22 mouse cellular contexts compared by ENCODE assay signal in the genomic region with DNA sequence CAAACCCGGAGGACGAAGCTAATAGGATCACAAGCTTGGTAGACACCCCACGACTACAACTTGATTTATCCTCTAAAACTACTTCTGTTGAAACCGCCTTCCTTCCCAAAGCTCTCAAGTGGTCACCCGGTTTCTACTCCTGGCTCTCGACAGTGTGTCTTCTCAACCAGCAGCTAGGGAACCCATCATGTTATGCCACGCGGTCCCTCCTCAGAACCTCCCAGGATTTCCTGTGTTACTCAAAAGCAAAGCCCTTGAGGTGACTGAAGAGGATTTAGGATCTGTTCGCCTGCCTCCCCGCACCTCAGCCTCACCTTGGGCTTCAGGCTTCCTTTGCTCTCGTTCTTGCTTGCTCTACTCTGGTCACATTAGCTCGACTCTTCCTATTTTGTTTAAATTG. TPM values are rescaled to one million over a fixed set of nuclear protein-coding genes. Genes with fewer than 3 reads are reported as not detected.
DNase-seq lines count a peak whose midpoint lies in the region; ATAC-seq lines count a peak whose summit lies in the region.
"Had no signal": no experiment of that assay in that cellular context is flagged by ENCODE, and none has a peak within 500 bp of the region (broad histone marks: within the 10 kb centered on the region; RNA-seq: fewer than 3 reads in every experiment).

No protein-coding gene starts in this region.

- no peaks in the 10 kb centered on the region for H3K27me3 ChIP-seq in heart, embryonic 10.5 days (ENCODE audit: insufficient read depth, poor library complexity, severe bottlenecking)
- H3K27me3 ChIP-seq: embryonic facial prominence, embryonic 12.5 days; forebrain, embryonic 13.5 days; Patski had no signal

- H3K36me3 ChIP-seq in heart, embryonic 10.5 days, result no peaks in the 10 kb centered on the region
- H3K36me3 ChIP-seq: embryonic facial prominence, embryonic 10.5 days; embryonic facial prominence, embryonic 12.5 days had no signal

- peak; percentile 67 for ATAC-seq in granulocyte monocyte progenitor cell, adult 5-6 weeks (replicated peaks; ENCODE audit: poor library complexity, severe bottlenecking)
- peak; percentile 60 for ATAC-seq in megakaryocyte progenitor cell, adult 5-6 weeks (replicated peaks; ENCODE audit: poor library complexity)
- ATAC-seq: activated CD4-positive, CD25-positive, alpha-beta regulatory T cell, adult 4 months; forebrain, embryonic 13.5 days; forebrain, embryonic 16.5 days; Patski had no signal

- peak; percentile 57 for DNase-seq in heart, adult 11 months
- DNase-seq in heart, embryonic 10.5 days (ENCODE audit: low spot score), result no peak
- no peak for DNase-seq in adrenal gland, adult 8-10 months
- DNase-seq in Muller cell, postnatal 12 days (ENCODE audit: inconsistent ontology term), result no peak
- DNase-seq: adrenal gland, postnatal 10 days; adrenal gland, postnatal 25 days; cerebellum, adult 11 months; cerebellum, adult 18-20 months; cerebellum, adult 8-10 months; cerebellum, adult 9-11 months; cerebellum, postnatal 14 days; cerebellum, postnatal 36 days had no signal

- H3K27ac ChIP-seq in heart, embryonic 10.5 days, result no peak overlapping the region
- H3K27ac ChIP-seq: embryonic facial prominence, embryonic 10.5 days; embryonic facial prominence, embryonic 12.5 days; forebrain, embryonic 13.5 days had no signal

- no peaks in the 10 kb centered on the region for H3K9me3 ChIP-seq in heart, embryonic 10.5 days
- H3K9me3 ChIP-seq: embryonic facial prominence, embryonic 10.5 days; embryonic facial prominence, embryonic 12.5 days; forebrain, embryonic 13.5 days had no signal

- no peaks in the 10 kb centered on the region for H3K4me1 ChIP-seq in heart, embryonic 10.5 days
- H3K4me1 ChIP-seq: embryonic facial prominence, embryonic 10.5 days; embryonic facial prominence, embryonic 12.5 days; forebrain, embryonic 13.5 days had no signal

- 89% methylated on average over 12 of the region's 12 CpGs for WGBS in heart, embryonic 10.5 days

- H3K4me3 ChIP-seq in heart, embryonic 10.5 days, result no peak overlapping the region
- H3K4me3 ChIP-seq: embryonic facial prominence, embryonic 10.5 days; embryonic facial prominence, embryonic 12.5 days; forebrain, embryonic 13.5 days had no signal

RNA-seq across cellular contexts. Expression of gene Mypn, which starts 35.6 kb away (rescaled TPM):
- polyA plus RNA-seq in heart, embryonic 10.5 days (2016; fragmentation: Nextera tagmentation; extraction: Ambion mirVana), result 1.0 and 4.2 TPM in 2 replicates
- not detected in 2 replicates for total RNA-seq in granulocyte monocyte progenitor cell, adult 5-6 weeks (2014; fragmentation: Nextera tagmentation)
- not detected in 2 replicates for total RNA-seq in granulocyte monocyte progenitor cell, adult 5-6 weeks (2017)
- total RNA-seq in megakaryocyte progenitor cell, adult 5-6 weeks (2015), result not detected in 2 replicates
- total RNA-seq in megakaryocyte progenitor cell, adult 5-6 weeks (2017), result not detected in 2 replicates
- total RNA-seq in adrenal gland, adult 8-10 months (2022), result under 1 TPM in 3 of 4 experiments, not detected in 1; 0.24 to 0.44 (median 0.40) TPM
- total RNA-seq: MEL had no signal
- polyA plus RNA-seq: embryonic facial prominence, embryonic 10.5 days; forebrain, embryonic 11.5 days; forebrain, embryonic 13.5 days; Patski had no signal
